Mouse (Mus musculus) layer of hippocampus, adult 9-10 months (tissue): ENCODE measurements at regions not wholly inside any gene's neighbourhood (a gene's known extent, or its start where the extent isn't known, plus 50 kb on each side); places are given as distances from the start of the nearest gene placed in this dataset.

ENCODE experiments used
- DNase-seq: peaks from one replicate; pipeline ENCODE4 v3.0.0; 2022; ENCODE audit warnings: low spot score

GRCm38 (mm10) chr1:168823184-168823583 is 391.1 kb upstream of the Pbx1 start:
- no peak for DNase-seq

GRCm38 (mm10) chr1:168818381-168818780 is 386.3 kb upstream of the Pbx1 start:
- DNase-seq, result no peak

- no peak for DNase-seq
These were observed 375.0 kb upstream of the Pbx1 start for GRCm38 (mm10) chr1:168807084-168807483.

- no peak for DNase-seq
These were observed 373.4 kb upstream of the Pbx1 start for GRCm38 (mm10) chr1:168805442-168805841.

GRCm38 (mm10) chr1:168801046-168801445 is 369.0 kb upstream of the Pbx1 start:
- no peak for DNase-seq

- no peak for DNase-seq
These were observed 354.7 kb upstream of the Pbx1 start for GRCm38 (mm10) chr1:168786731-168787130.

- DNase-seq, result no peak
These were observed 351.8 kb upstream of the Pbx1 start for GRCm38 (mm10) chr1:168783851-168784250.

GRCm38 (mm10) chr1:168764368-168764895 is 332.4 kb upstream of the Pbx1 start:
- no peak for DNase-seq

- DNase-seq, result no peak
These were observed 329.0 kb upstream of the Pbx1 start for GRCm38 (mm10) chr1:168761095-168761494.

GRCm38 (mm10) chr1:168760239-168760638 is 328.2 kb upstream of the Pbx1 start:
- no peak for DNase-seq

GRCm38 (mm10) chr1:168758835-168759234 is 326.8 kb upstream of the Pbx1 start:
- no peak for DNase-seq

- DNase-seq, result no peak
These were observed 322.1 kb upstream of the Pbx1 start for GRCm38 (mm10) chr1:168754196-168754595.

- DNase-seq, result no peak
These were observed 311.4 kb upstream of the Pbx1 start for GRCm38 (mm10) chr1:168743435-168743834.

- DNase-seq, result no peak
These were observed 305.9 kb upstream of the Pbx1 start for GRCm38 (mm10) chr1:168738005-168738404.

- no peak for DNase-seq
These were observed 305.3 kb upstream of the Pbx1 start for GRCm38 (mm10) chr1:168737277-168737863.

- DNase-seq, result no peak
These were observed 301.0 kb upstream of the Pbx1 start for GRCm38 (mm10) chr1:168733066-168733465.

GRCm38 (mm10) chr1:168709836-168710235 is 277.8 kb upstream of the Pbx1 start:
- no peak for DNase-seq

- DNase-seq, result no peak
These were observed 277.1 kb upstream of the Pbx1 start for GRCm38 (mm10) chr1:168709017-168709681.

- no peak for DNase-seq
These were observed 276.2 kb upstream of the Pbx1 start for GRCm38 (mm10) chr1:168708161-168708865.

- DNase-seq, result no peak
These were observed 265.3 kb upstream of the Pbx1 start for GRCm38 (mm10) chr1:168697386-168697785.

- DNase-seq, result no peak
These were observed 254.8 kb upstream of the Pbx1 start for GRCm38 (mm10) chr1:168686821-168687220.

- DNase-seq, result no peak
These were observed 253.1 kb upstream of the Pbx1 start for GRCm38 (mm10) chr1:168685147-168685546.
